Mouse (Mus musculus) olfactory bulb, adult 2 months (tissue): ENCODE results near the gene Gsdma3.

Experiments used
- CTCF ChIP-seq: fragments of 200-500 bp; IDR thresholded peaks from 2 replicates; pipeline ENCODE4 v1.5.1; 2012; ENCODE audit warnings: low read depth, mild to moderate bottlenecking, low read length, moderate library complexity; ENCODE audit not compliant: insufficient read depth
- POLR2A ChIP-seq: fragments of 200-500 bp; IDR thresholded peaks from 2 replicates; pipeline ENCODE4 v1.6.1; 2012; ENCODE audit warnings: mild to moderate bottlenecking, low read depth, low read length, moderate library complexity; ENCODE audit not compliant: insufficient read depth

- TF ChIP-seq POLR2A: no peak
- no peak for TF ChIP-seq CTCF
Observed at GRCm38 (mm10) chr11:98581286-98582029, 44.7 kb upstream of the Gsdma3 start.
